Mouse (Mus musculus) lung, postnatal 0 days (tissue): ENCODE measurements at regions not wholly inside any gene's neighbourhood (a gene's known extent, or its start where the extent isn't known, plus 50 kb on each side); places are given as distances from the start of the nearest gene placed in this dataset.

Experiments used
- CTCF ChIP-seq: IDR thresholded peaks from 2 replicates; pipeline ENCODE4 v1.5.1; 2016; ENCODE audit warnings: antibody characterized with exemption, mild to moderate bottlenecking
- EP300 ChIP-seq: IDR thresholded peaks from 2 replicates; pipeline ENCODE4 v1.6.1; 2016; ENCODE audit warnings: antibody characterized with exemption, mild to moderate bottlenecking, control low read depth

GRCm38 (mm10) chr8:41561995-41562394 is 145.1 kb upstream of the Frg1 start:
- TF ChIP-seq CTCF: no peak
- TF ChIP-seq EP300: no peak
